Mouse (Mus musculus): ENCODE results near the gene B230219D22Rik.

DNA sequence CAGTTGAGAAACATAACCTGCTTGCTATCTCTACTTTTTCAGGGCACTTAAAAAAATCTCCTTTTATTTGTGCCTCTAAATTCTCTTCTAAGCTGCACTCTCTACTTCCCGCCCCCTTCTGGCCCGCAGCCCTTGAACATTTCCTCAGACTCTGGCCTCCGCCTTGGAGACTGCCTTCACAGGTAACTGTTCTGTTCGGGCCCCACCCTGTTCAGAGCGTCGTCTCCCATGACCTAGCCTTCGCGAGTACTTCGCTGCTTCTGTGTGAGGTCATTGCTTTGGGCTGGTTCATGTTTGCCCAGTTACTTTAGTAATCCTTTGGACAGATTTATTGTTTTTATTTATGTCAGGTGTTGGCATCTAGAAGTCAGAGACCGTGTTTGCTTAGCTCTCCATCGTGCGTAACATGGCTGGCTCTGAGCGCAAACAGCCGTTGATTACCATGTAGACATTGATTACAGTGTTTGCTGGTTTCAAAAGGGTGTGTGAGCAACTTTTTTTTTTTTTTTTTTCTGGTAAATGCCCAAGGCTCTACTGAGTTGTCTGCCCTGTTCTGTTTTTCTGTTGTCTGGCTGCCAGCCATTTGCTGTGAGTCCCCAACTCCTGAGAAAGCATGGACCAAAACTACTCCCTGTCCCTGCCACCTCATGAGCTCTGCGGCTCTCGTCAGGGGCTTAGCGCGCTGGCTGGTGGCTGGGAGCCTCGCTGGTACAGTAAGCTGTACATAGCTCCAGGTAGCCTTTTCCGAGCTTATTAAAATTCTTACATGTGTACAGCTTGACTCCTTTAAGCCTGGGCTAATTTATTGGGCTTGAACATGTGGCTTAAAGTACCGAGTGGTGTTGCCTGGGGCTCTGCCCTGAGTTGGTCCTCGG lies 40.9 kb downstream of the B230219D22Rik start:
- TF ChIP-seq CTCF (IDR thresholded peaks at IDR 0.05; ENCODE audit: borderline replicate concordance, extremely low read depth, insufficient read depth, insufficient read length) (no peak), POLR2A (IDR thresholded peaks at IDR 0.05; ENCODE audit: borderline replicate concordance, extremely low read depth, insufficient read depth, insufficient read length, poor library complexity, severe bottlenecking) (no peak)
